Mouse (Mus musculus) embryonic facial prominence, embryonic 15.5 days (tissue): ENCODE measurements around the gene Gsto2. TPM values are rescaled to one million over a fixed set of nuclear protein-coding genes. Genes with fewer than 3 reads are reported as not detected.

Experiments used
- ATAC-seq: fragments of 200-750 bp; cut with Nextera tagmentation; 2 replicates; pipeline ENCODE4 v1.8.0; 2017; ENCODE audit warnings: low read depth, moderate TSS enrichment; ENCODE audit not compliant: insufficient number of reproducible peaks, low FRiP score, low TSS enrichment
- H3K27ac ChIP-seq: fragments of 300-500 bp; sonication (generic); replicated peaks from 2 replicates; pipeline ENCODE4 v1.5.1; 2015; ENCODE audit warnings: mild to moderate bottlenecking, inconsistent platforms
- H3K27me3 ChIP-seq: fragments of 300-500 bp; sonication (generic); 2 replicates; pipeline ENCODE4 v1.6.1; 2015; ENCODE audit warnings: inconsistent platforms
- H3K36me3 ChIP-seq: fragments of 300-500 bp; sonication (generic); 2 replicates; pipeline ENCODE4 v1.6.1; 2015; ENCODE audit warnings: mild to moderate bottlenecking, inconsistent platforms
- H3K4me1 ChIP-seq: fragments of 300-500 bp; sonication (generic); 2 replicates; pipeline ENCODE4 v1.6.1; 2015; ENCODE audit warnings: inconsistent platforms
- H3K4me2 ChIP-seq: fragments of 300-500 bp; sonication (generic); replicated peaks from 2 replicates; pipeline ENCODE4 v1.6.1; 2015; ENCODE audit warnings: mild to moderate bottlenecking, inconsistent platforms
- H3K4me3 ChIP-seq: fragments of 300-500 bp; sonication (generic); replicated peaks from 2 replicates; pipeline ENCODE4 v1.5.1; 2015; ENCODE audit warnings: mild to moderate bottlenecking, inconsistent platforms
- H3K9ac ChIP-seq: fragments of 300-500 bp; sonication (generic); 2 replicates; pipeline ENCODE4 v1.6.1; 2015; ENCODE audit warnings: inconsistent platforms
- H3K9me3 ChIP-seq: fragments of 300-500 bp; sonication (generic); replicated peaks from 2 replicates; pipeline ENCODE4 v1.6.1; 2016; ENCODE audit warnings: inconsistent platforms
- whole genome bisulfite sequencing: fragments of 180-500 bp; shearing (Covaris S2); methylation state at CpG from one replicate; pipeline ENCODE4 v1.1.7; 2015; 5-methylcytosine and 5-hydroxymethylcytosine counted together
- polyA plus RNA-seq: library from polyadenylated mRNA; unstranded; fragments of >200 nt; fragmentation: Nextera tagmentation; extraction: Ambion mirVana; gene quantifications from 2 replicates; pipeline ENCODE4 v1.2.1, GENCODE M21; 2015

Gene Gsto2
- polyA plus RNA-seq, 1 experiment from 2014 or later = 1.5 TPM

DNA sequence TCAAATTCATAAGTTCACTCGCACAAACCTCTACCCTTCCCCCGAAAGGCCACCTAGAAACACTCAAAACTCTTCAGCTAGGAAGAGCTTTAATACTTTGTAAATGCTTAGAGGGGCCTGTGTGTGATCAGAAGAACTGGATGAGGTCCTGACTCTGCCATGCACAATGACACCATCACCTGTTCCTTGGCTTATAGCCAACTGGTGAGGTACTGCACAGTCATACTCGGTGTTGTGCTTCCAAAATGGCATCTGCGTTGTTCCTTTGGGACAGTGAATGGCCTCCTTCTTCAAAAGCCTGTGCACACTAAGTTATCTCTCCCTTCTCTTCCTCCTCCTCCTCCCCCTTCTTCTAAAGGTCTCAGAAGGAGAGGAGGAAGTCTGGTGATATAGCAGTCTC, 45.4 kb downstream of the Gsto2 start:
- H3K27ac ChIP-seq = no peak overlapping the region
- no peak overlapping the region for H3K9ac ChIP-seq
- 80% methylated on average over 4 of the region's 4 CpGs for WGBS
- peaks cover 26% of the 10 kb centered on the region for H3K4me1 ChIP-seq
- H3K4me2 ChIP-seq = no peak overlapping the region
- H3K4me3 ChIP-seq = no peak overlapping the region
- no peak for ATAC-seq
- H3K27me3 ChIP-seq = no peaks in the 10 kb centered on the region
- no peaks in the 10 kb centered on the region for H3K36me3 ChIP-seq
- no peaks in the 10 kb centered on the region for H3K9me3 ChIP-seq

DNA sequence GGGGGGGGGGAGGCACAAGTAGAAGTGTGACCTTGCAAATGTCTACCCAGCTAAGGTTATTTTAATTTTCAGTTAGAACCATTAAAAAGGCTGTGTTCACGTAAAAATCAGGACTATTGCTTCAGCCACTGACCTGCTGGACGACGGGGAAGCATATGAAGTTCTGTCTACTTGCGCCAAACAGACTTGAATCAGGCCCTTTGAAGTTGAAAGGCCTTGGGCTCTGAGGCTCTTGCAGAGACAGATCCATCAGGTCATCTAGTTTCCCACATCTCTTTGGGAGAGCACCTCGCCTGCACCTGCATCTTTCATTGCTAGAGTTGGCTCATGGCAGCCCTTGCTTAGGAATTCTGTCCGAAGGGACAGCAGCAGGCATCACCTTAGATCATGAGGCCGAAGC, 48.0 kb downstream of the Gsto2 start:
- no peaks in the 10 kb centered on the region for H3K27me3 ChIP-seq
- H3K4me3 ChIP-seq = no peak overlapping the region
- no peak overlapping the region for H3K27ac ChIP-seq
- H3K9ac ChIP-seq = no peak overlapping the region
- 81% methylated on average over 7 of the region's 7 CpGs for WGBS
- H3K4me2 ChIP-seq = no peak overlapping the region
- no peak for ATAC-seq
- no peaks in the 10 kb centered on the region for H3K9me3 ChIP-seq
- H3K36me3 ChIP-seq = no peaks in the 10 kb centered on the region
- H3K4me1 ChIP-seq = peaks cover 41% of the 10 kb centered on the region

DNA sequence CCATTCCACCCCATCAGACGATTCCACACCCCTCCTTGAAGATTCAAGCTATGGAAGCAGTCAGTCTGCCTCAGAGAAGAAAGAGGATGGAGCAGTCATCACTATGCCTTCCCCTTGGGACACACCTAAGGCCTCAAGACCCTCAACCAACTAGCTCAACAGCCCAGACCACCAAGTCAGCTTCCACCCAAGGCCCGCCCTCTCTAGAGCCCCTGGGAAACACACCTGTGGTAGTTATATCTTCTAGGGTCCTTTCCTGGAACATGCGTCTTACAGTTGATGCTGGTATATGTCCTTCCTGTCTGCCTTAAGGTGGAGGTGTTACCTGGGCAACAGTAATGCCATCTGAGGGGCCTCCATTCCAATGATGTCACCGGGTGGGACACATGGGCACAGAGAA, 48.9 kb downstream of the Gsto2 start:
- Histone ChIP-seq H3K9ac (no peak overlapping the region), H3K9me3 (no peaks in the 10 kb centered on the region), H3K4me1 (peaks cover 38% of the 10 kb centered on the region), H3K4me3 (no peak overlapping the region), H3K27ac (no peak overlapping the region), H3K36me3 (no peaks in the 10 kb centered on the region), H3K27me3 (no peaks in the 10 kb centered on the region), H3K4me2 (no peak overlapping the region)
- no peak for ATAC-seq
- WGBS = 89% methylated on average over 4 of the region's 4 CpGs

DNA sequence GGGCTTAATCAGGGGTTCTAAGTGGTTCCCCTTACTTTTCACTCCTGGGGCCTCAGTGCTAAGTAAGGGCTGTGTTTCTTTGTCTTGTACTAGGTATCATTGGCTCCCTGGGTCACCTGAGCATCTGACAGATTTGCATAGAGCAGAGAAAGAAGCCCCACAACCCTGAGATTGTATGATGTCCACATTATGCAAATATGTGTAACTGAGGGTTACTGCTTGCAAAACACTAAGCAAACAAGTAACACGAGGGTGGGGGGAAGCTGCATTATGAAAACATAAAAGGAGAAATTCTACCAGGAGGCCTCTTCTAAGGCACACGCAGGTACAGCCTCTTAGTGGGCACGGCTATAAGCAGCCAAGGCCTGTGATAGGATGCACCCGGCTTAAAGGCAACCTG, 49.9 kb downstream of the Gsto2 start:
- ATAC-seq = no peak
- no peaks in the 10 kb centered on the region for H3K36me3 ChIP-seq
- no peak overlapping the region for H3K27ac ChIP-seq
- no peaks in the 10 kb centered on the region for H3K27me3 ChIP-seq
- no peak overlapping the region for H3K4me2 ChIP-seq
- no peak overlapping the region for H3K9ac ChIP-seq
- 79% methylated on average over 4 of the region's 4 CpGs for WGBS
- no peak overlapping the region for H3K4me3 ChIP-seq
- H3K4me1 ChIP-seq = peaks cover 33% of the 10 kb centered on the region
- no peaks in the 10 kb centered on the region for H3K9me3 ChIP-seq

DNA sequence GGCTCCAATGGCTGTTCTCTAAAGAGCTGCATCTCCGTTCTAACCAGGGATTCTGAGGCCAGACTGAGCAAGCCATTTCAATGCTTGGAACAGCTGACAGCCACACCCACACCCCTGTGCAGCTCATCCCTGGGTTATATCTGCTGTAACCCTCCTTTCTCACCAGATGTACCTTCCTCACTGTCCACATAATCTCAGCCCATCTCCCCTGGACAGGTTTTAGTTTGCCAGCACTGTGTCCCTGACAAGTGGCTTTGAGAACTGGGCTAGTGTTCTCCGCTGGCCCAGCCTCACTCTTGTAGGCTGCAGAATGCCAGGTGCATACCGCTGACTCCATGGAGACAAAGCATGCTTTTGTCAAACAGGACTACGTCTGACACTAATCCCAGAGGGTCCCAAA, 52.1 kb downstream of the Gsto2 start:
- no peaks in the 10 kb centered on the region for H3K9me3 ChIP-seq
- 0 out of 2 replicates have a peak overlapping the region, but pooled peaks have one; percentile 95 for H3K27ac ChIP-seq
- peaks cover 30% of the 10 kb centered on the region for H3K4me1 ChIP-seq
- H3K4me2 ChIP-seq = peak overlapping the region; percentile 79
- H3K27me3 ChIP-seq = no peaks in the 10 kb centered on the region
- H3K4me3 ChIP-seq = peak overlapping the region; percentile 91
- H3K9ac ChIP-seq = no peak overlapping the region
- ATAC-seq = no peak
- 22% methylated on average over 4 of the region's 4 CpGs for WGBS
- H3K36me3 ChIP-seq = no peaks in the 10 kb centered on the region

DNA sequence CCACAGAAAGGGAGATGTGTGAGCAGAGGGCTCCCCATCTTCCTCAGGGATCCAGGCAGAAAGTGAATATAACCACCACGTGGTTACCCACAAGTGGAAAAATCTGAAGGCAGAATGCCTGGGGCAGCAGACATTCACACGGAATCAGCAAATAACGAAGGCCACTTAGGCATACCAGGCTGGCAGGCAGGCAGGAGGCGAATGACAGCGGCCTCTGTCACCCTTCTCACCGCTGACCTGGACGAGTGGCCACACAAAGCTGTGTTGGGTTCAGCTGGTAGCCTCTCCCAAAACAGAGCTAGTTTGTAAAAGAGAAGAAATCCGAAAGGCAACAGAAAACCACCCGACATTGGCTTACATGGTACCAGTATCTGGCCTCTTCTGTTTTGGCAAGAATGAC, 52.7 kb downstream of the Gsto2 start:
- peaks cover 30% of the 10 kb centered on the region for H3K4me1 ChIP-seq
- peak overlapping the region; percentile 85 for H3K9ac ChIP-seq
- peak overlapping the region; percentile 79 for H3K4me2 ChIP-seq
- no peak for ATAC-seq
- no peaks in the 10 kb centered on the region for H3K27me3 ChIP-seq
- WGBS = 14% methylated on average over 9 of the region's 9 CpGs
- no peaks in the 10 kb centered on the region for H3K36me3 ChIP-seq
- H3K4me3 ChIP-seq = peak overlapping the region; percentile 91
- peak overlapping the region; percentile 95 for H3K27ac ChIP-seq
- H3K9me3 ChIP-seq = no peaks in the 10 kb centered on the region

DNA sequence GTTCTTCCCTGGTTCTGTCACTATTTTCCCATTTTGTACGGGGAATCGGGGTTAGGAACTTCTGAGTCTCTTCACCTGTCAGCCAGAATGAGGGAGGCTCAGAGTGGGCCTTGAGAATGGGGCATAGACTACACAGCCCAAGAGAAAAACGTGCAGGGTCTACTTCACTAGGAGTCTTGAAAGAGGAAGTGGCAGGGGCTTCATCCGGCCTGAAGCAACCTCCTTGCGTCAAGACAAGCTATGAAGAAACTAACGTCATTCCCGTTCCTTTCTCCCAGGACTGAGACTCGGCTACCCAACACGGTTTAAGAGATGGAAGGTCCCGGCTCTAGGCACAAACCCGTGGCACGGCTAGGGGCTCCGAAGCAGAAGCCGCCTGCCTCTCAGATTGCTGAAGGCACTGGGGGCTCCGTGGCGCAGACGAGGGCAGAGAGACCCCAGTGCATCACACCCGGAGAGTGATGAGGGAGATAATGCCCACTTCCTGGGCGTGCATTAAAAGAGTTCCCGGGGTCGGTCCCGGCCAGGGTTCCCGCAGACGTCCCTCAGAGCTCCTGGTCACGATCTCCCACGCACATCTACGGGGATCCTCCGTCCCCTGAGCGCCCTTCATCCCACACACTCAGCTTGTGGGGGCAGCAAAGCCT, 53.2 kb downstream of the Gsto2 start:
- Histone ChIP-seq H3K27me3 (no peaks in the 10 kb centered on the region), H3K27ac (peak overlapping the region; percentile 95), H3K36me3 (no peaks in the 10 kb centered on the region), H3K4me3 (peak overlapping the region; percentile 91), H3K9me3 (no peaks in the 10 kb centered on the region), H3K4me2 (peak overlapping the region; percentile 79), H3K4me1 (peaks cover 30% of the 10 kb centered on the region), H3K9ac (peak overlapping the region; percentile 85)
- WGBS = under 1% methylated on average over 29 of the region's 29 CpGs
- ATAC-seq = no peak; the same call in none of the 2 replicates

DNA sequence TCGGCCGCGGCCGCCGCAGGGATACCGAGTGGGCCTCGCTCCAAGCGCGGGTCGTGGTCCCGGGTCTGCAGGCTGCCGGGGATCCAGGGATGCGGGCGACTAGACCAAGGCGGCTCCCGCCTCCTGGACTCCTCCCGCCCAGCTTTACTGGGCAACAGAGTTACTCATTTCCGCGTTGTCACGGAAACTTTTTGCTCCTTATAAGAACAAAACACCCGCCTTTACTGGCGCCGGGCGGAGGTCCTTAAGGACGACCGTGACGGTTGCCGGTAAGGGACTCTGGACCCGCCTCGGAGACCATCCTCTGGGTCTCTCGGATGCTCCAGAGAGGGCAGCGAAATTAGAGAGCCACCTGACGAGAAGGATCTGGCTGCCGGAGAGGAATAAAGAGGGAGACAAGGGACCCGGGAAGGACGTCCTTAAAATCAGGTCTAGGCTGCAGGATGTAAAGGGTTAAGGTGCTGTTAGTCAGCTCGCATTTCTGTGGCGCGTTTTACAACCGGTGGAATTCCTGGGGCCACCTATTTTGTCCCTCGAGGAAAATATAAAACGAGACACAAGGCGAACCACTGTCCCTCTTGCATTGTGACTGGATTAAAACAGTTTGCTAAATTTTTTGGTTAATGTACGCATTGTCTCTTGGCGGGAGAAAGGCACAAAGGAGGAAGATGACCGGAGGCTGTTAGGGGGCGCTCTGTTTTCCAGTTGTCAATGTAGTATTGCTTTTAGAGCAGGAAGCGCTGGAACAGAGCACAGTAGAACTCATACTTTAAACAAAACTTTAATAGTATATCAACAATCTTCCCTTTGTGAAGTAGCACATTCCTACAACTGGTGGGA, 54.0 kb downstream of the Gsto2 start, which contains the start of the genes Cfap43 and Itprip:
TSS of gene Cfap43 (minus strand) at position 162 of the 840 bp plus-strand sequence.
TSS of gene Itprip (minus strand) at position 174 of the 840 bp plus-strand sequence.
- Histone ChIP-seq H3K4me2 (peak within 1 kb of the TSS; percentile 79), H3K9me3 (no peaks in the 10 kb centered on the region), H3K36me3 (no peaks in the 10 kb centered on the region), H3K4me3 (peak within 1 kb of the TSS; percentile 91), H3K27me3 (no peaks in the 10 kb centered on the region), H3K4me1 (peaks cover 30% of the 10 kb centered on the region), H3K27ac (peak within 1 kb of the TSS; percentile 95), H3K9ac (peak within 1 kb of the TSS; percentile 85)
- ATAC-seq = peak; percentile 79
- WGBS = under 1% methylated on average over 48 of the region's 48 CpGs

DNA sequence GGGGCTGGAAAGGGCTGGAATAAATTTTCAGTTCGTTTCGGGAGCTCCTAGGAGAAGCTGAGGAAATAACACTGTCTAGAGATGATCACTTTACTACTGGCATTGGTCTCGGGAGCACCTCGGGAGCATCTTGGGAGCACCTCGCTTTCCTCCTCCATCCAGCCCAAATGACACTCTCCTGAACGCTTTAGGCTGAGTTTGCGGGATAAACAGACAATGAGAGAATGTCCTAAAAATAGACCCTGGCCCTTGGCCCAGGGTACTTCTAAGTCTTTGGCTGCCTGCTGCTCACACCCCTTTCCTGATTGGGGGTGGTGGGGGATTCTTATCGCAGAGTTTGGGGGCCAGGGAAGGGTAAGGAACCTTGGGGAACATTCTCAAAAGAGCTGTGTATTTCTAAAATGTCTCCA, 54.6 kb downstream of the Gsto2 start:
- WGBS = under 1% methylated on average over 8 of the region's 8 CpGs
- Histone ChIP-seq H3K36me3 (no peaks in the 10 kb centered on the region), H3K9ac (peak overlapping the region; percentile 85; the same call in 1 of the 2 replicates), H3K4me2 (peak overlapping the region; percentile 79), H3K4me3 (peak overlapping the region; percentile 91), H3K4me1 (peaks cover 30% of the 10 kb centered on the region), H3K27me3 (no peaks in the 10 kb centered on the region), H3K27ac (peak overlapping the region; percentile 95), H3K9me3 (no peaks in the 10 kb centered on the region)
- ATAC-seq = no peak

DNA sequence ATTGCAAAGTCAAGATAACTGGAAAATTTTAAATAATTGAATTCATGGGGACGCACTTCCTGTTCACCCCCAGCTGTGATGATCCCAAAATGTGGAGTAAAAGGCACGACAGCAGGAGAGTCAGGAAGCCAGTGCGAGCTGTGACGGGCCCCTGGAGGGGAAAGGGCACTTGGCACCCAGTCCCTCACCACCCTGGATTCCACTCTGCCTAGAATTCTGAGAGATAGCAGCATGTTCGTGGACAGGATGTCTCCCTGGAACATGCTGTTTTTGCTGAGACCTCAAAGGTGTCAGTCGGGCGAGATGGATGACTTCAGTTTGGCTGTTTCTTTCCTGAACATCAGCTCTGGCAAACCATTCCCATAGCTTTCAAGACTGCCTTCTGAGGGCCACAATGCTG, 60.5 kb downstream of the Gsto2 start:
- WGBS = 67% methylated on average over 7 of the region's 7 CpGs
- no peak overlapping the region for H3K4me2 ChIP-seq
- H3K27ac ChIP-seq = no peak overlapping the region
- H3K36me3 ChIP-seq = no peaks in the 10 kb centered on the region
- H3K9ac ChIP-seq = no peak overlapping the region
- 0 out of 2 replicates have a peak, but pooled peaks cover 4% of the 10 kb centered on the region for H3K4me1 ChIP-seq
- no peak overlapping the region for H3K4me3 ChIP-seq
- no peak for ATAC-seq
- H3K9me3 ChIP-seq = no peaks in the 10 kb centered on the region
- no peaks in the 10 kb centered on the region for H3K27me3 ChIP-seq

DNA sequence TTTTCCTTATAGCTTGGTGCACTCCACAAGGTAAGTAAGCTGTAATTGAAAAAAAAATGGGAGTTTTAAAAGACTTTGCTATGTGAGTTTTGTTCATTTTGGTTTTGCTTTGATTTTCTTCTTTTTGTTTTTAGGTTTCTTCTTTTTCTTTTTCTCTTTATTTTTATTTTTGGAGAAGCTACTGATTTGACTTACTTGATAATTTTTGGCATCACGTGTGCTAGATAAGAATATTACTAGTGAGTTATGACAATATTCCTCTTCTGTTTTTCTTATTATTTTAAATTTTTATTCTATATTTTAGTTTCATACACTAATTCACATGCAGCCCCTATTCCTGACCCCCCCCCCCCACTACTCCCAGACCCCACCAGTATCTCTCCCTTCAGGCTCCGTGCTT, 61.7 kb downstream of the Gsto2 start:
- H3K4me3 ChIP-seq = no peak overlapping the region
- H3K9ac ChIP-seq = no peak overlapping the region
- 81% methylated on average over 2 of the region's 2 CpGs for WGBS
- H3K36me3 ChIP-seq = no peaks in the 10 kb centered on the region
- H3K4me1 ChIP-seq = 0 out of 2 replicates have a peak, but pooled peaks cover 4% of the 10 kb centered on the region
- H3K27ac ChIP-seq = no peak overlapping the region
- H3K9me3 ChIP-seq = no peaks in the 10 kb centered on the region
- no peaks in the 10 kb centered on the region for H3K27me3 ChIP-seq
- ATAC-seq = no peak
- no peak overlapping the region for H3K4me2 ChIP-seq
